Comparison of ENCODE assay signal across 18 mouse cellular contexts in genomic region chr4:111546009-111546408, GRCm38 (mm10).
A peak's percentile ranks its signal among the peaks of the same experiment; 100 is the strongest.
DNase-seq lines count a peak whose midpoint lies in the region; ATAC-seq lines count a peak whose summit lies in the region.
"Had no signal": no experiment of that assay in that cellular context is flagged by ENCODE, and none has a peak within 500 bp of the region (broad histone marks: within the 10 kb centered on the region; RNA-seq: fewer than 3 reads in every experiment).

No protein-coding gene starts in this region.

- no peaks in the 10 kb centered on the region for H3K9me3 ChIP-seq in hindbrain, embryonic 16.5 days (ENCODE audit: control insufficient read depth, low read length)
- no peaks in the 10 kb centered on the region for H3K9me3 ChIP-seq in hindbrain, embryonic 13.5 days

- ATAC-seq in hindbrain, embryonic 16.5 days = peak; percentile 73; the same call in 1 of the 2 replicates
- ATAC-seq in hindbrain, embryonic 13.5 days (ENCODE audit: low FRiP score) = no peak
- ATAC-seq in megakaryocyte, adult 5-6 weeks (ENCODE audit: poor library complexity, severe bottlenecking) = no peak

- no peaks in the 10 kb centered on the region for H3K36me3 ChIP-seq in hindbrain, embryonic 16.5 days (ENCODE audit: control insufficient read depth, insufficient read depth, low read length)
- no peaks in the 10 kb centered on the region for H3K36me3 ChIP-seq in hindbrain, embryonic 13.5 days

- no peak overlapping the region for H3K4me2 ChIP-seq in hindbrain, embryonic 16.5 days (ENCODE audit: low read length)
- H3K4me2 ChIP-seq in hindbrain, embryonic 13.5 days = no peak overlapping the region

- 60% methylated on average over 7 of the region's 7 CpGs for WGBS in hindbrain, embryonic 16.5 days
- WGBS in hindbrain, embryonic 13.5 days = 69% methylated on average over 7 of the region's 7 CpGs

- H3K4me3 ChIP-seq in hindbrain, embryonic 16.5 days (ENCODE audit: low read length) = no peak overlapping the region
- H3K4me3 ChIP-seq in hindbrain, embryonic 13.5 days = no peak overlapping the region
- H3K4me3 ChIP-seq: erythroblast, embryonic 14.5 days; gastrocnemius, adult 2 months; heart, adult 2 months; left cerebral cortex, adult 2 months had no signal

- H3K9ac ChIP-seq in hindbrain, embryonic 16.5 days (ENCODE audit: low read depth, low read length) = no peak overlapping the region
- no peak overlapping the region for H3K9ac ChIP-seq in hindbrain, embryonic 13.5 days

- no peaks in the 10 kb centered on the region for H3K4me1 ChIP-seq in hindbrain, embryonic 16.5 days (ENCODE audit: control insufficient read depth, insufficient read depth, low read depth, low read length)
- H3K4me1 ChIP-seq in hindbrain, embryonic 13.5 days (replicated peaks) = no peaks in the 10 kb centered on the region

- DNase-seq in adrenal gland, adult (ENCODE audit: inconsistent age in 2 of 2, low spot score in 1 of 2) = peak; percentile 47 to 63
- DNase-seq in adrenal gland, postnatal 4 days (ENCODE audit: low spot score in 2 of 2) = no peak
- DNase-seq in adrenal gland, postnatal 36 days = peak; percentile 4 to 6
- peak; percentile 18 for DNase-seq in retina, embryonic 14.5 days (ENCODE audit: low spot score)
- DNase-seq in cerebellum, postnatal 25 days = no peak
- DNase-seq: cerebellum, adult 9-11 months; gastrocnemius, adult 2 months; heart, adult 2 months; liver; lung, adult 18-20 months; midbrain, embryonic 14.5 days; thymus, adult 18-20 months had no signal

- no peaks in the 10 kb centered on the region for H3K27me3 ChIP-seq in hindbrain, embryonic 16.5 days (replicated peaks; ENCODE audit: control insufficient read depth, insufficient read depth, low read length)
- H3K27me3 ChIP-seq in hindbrain, embryonic 13.5 days = no peaks in the 10 kb centered on the region

- H3K27ac ChIP-seq in hindbrain, embryonic 16.5 days (ENCODE audit: low read depth, low read length) = no peak overlapping the region
- no peak overlapping the region for H3K27ac ChIP-seq in hindbrain, embryonic 13.5 days
- H3K27ac ChIP-seq: gastrocnemius, adult 2 months; heart, adult 2 months; kidney, postnatal 0 days; left cerebral cortex, adult 2 months had no signal

Comparison
In these comparisons a context has a peak if more than half of its experiments do, and no peak if none do; other contexts are left out.
1. DNase-seq: peak in adrenal gland, adult (2 of 2), adrenal gland, postnatal 36 days (2 of 2) and retina, embryonic 14.5 days (single experiment); none in adrenal gland, postnatal 4 days (0 of 2) and cerebellum, postnatal 25 days (0 of 2).